Mouse (Mus musculus) 416B (cell line): ENCODE measurements at regions not wholly inside any gene's neighbourhood (a gene's known extent, or its start where the extent isn't known, plus 50 kb on each side); places are given as distances from the start of the nearest gene placed in this dataset.

Experiments
- DNase-seq: peaks from one replicate; pipeline ENCODE4 v3.0.0; 2011; ENCODE audit warnings: low read depth

- DNase-seq, result peak; percentile 20
Observed at GRCm38 (mm10) chr10:100152821-100153220, 137.4 kb downstream of the Kitl start.

GRCm38 (mm10) chr10:100153311-100153710 is 137.9 kb downstream of the Kitl start:
- no peak for DNase-seq

GRCm38 (mm10) chr10:100155566-100155965 is 140.1 kb downstream of the Kitl start:
- no peak for DNase-seq

GRCm38 (mm10) chr10:100159843-100160531 is 144.6 kb downstream of the Kitl start:
- peak; percentile 77 for DNase-seq

- no peak for DNase-seq
Observed at GRCm38 (mm10) chr10:100160532-100160852, 145.1 kb downstream of the Kitl start.

GRCm38 (mm10) chr10:100161117-100161516 is 145.7 kb downstream of the Kitl start:
- peak; percentile 81 for DNase-seq

GRCm38 (mm10) chr10:100164526-100164925 is 149.1 kb downstream of the Kitl start:
- no peak for DNase-seq

GRCm38 (mm10) chr10:100170836-100171235 is 155.4 kb downstream of the Kitl start:
- peak; percentile 59 for DNase-seq

GRCm38 (mm10) chr10:100197673-100198072 is 137.8 kb upstream of the Gm4301 start:
- DNase-seq, result no peak

- no peak for DNase-seq
Observed at GRCm38 (mm10) chr10:100199090-100199690, 136.3 kb upstream of the Gm4301 start.

GRCm38 (mm10) chr10:100200431-100200830 is 135.0 kb upstream of the Gm4301 start:
- DNase-seq, result no peak

- peak; percentile 5 for DNase-seq
Observed at GRCm38 (mm10) chr10:100206617-100207530, 128.6 kb upstream of the Gm4301 start.

GRCm38 (mm10) chr10:100210684-100211083 is 124.8 kb upstream of the Gm4301 start:
- DNase-seq, result no peak

- DNase-seq, result no peak
Observed at GRCm38 (mm10) chr10:100224459-100225097, 110.9 kb upstream of the Gm4301 start.

GRCm38 (mm10) chr10:100259235-100259900 is 76.1 kb upstream of the Gm4301 start:
- no peak for DNase-seq

GRCm38 (mm10) chr10:100263447-100263846 is 72.0 kb upstream of the Gm4301 start:
- no peak for DNase-seq

GRCm38 (mm10) chr10:100264066-100264465 is 71.4 kb upstream of the Gm4301 start:
- no peak for DNase-seq

GRCm38 (mm10) chr10:100282471-100282870 is 53.0 kb upstream of the Gm4301 start:
- no peak for DNase-seq
